Mouse (Mus musculus) liver, postnatal 0 days (tissue): ENCODE measurements at regions not wholly inside any gene's neighbourhood (a gene's known extent, or its start where the extent isn't known, plus 50 kb on each side); places are given as distances from the start of the nearest gene placed in this dataset.

Source experiments
- CTCF ChIP-seq: sonication (generic); IDR thresholded peaks from 2 replicates; pipeline ENCODE4 v1.5.1; 2016; ENCODE audit warnings: antibody characterized with exemption, low read depth
- EP300 ChIP-seq: IDR thresholded peaks from 2 replicates; pipeline ENCODE4 v1.6.1; 2016; ENCODE audit warnings: antibody characterized with exemption, low read depth, mild to moderate bottlenecking

- TF ChIP-seq CTCF (no peak), EP300 (no peak)
Observed at GRCm38 (mm10) chr15:36900940-36901339, 106.6 kb downstream of the Zfp706 start.
